Mouse (Mus musculus) heart, embryonic 16.5 days (tissue): ENCODE measurements around the gene Tceal8. TPM values are rescaled to one million over a fixed set of nuclear protein-coding genes. Genes with fewer than 3 reads are reported as not detected.
A peak's percentile ranks its signal among the peaks of the same experiment; 100 is the strongest.

Experiments
- ATAC-seq: fragments of 200-750 bp; cut with Nextera tagmentation; replicated peaks from 2 replicates; pipeline ENCODE4 v1.8.0; 2017; ENCODE audit warnings: moderate number of reproducible peaks; ENCODE audit not compliant: insufficient read depth, low FRiP score; ENCODE audit errors: extremely low read depth
- H3K27ac ChIP-seq: fragments of 300-500 bp; sonication (generic); 2 replicates; pipeline ENCODE4 v1.5.1; 2014; ENCODE audit warnings: mild to moderate bottlenecking, low read length, control low read depth, moderate library complexity
- H3K27me3 ChIP-seq: fragments of 300-500 bp; sonication (generic); 2 replicates; pipeline ENCODE4 v1.6.1; 2014; ENCODE audit warnings: low read length, mixed read lengths; ENCODE audit not compliant: control insufficient read depth, insufficient read depth
- H3K36me3 ChIP-seq: fragments of 300-500 bp; sonication (generic); 2 replicates; pipeline ENCODE4 v1.6.1; 2014; ENCODE audit not compliant: control insufficient read depth, insufficient read depth
- H3K4me1 ChIP-seq: fragments of 300-500 bp; sonication (generic); 2 replicates; pipeline ENCODE4 v1.6.1; 2014; ENCODE audit warnings: low read length, mixed read lengths; ENCODE audit not compliant: control insufficient read depth, insufficient read depth
- H3K4me2 ChIP-seq: fragments of 300-500 bp; sonication (generic); 2 replicates; pipeline ENCODE4 v1.6.1; 2014; ENCODE audit warnings: low read depth, mild to moderate bottlenecking, control low read depth, low read length
- H3K4me3 ChIP-seq: fragments of 300-500 bp; sonication (generic); 2 replicates; pipeline ENCODE4 v1.5.1; 2014; ENCODE audit warnings: mild to moderate bottlenecking, control low read depth, low read length
- H3K9ac ChIP-seq: fragments of 300-500 bp; sonication (generic); 2 replicates; pipeline ENCODE4 v1.6.1; 2014; ENCODE audit warnings: low read length, control low read depth
- H3K9me3 ChIP-seq: fragments of 300-500 bp; sonication (generic); replicated peaks from 2 replicates; pipeline ENCODE4 v1.6.1; 2016; ENCODE audit warnings: low read length; ENCODE audit not compliant: control insufficient read depth
- WGBS: fragments of 180-500 bp; shearing (Covaris S2); extraction: QIAGEN DNeasy Blood & Tissue Kit; methylation state at CpG from one replicate; pipeline ENCODE4 v1.1.7; 2014; 5-methylcytosine and 5-hydroxymethylcytosine counted together
- polyA plus RNA-seq: library from polyadenylated mRNA; unstranded; fragments of >200 nt; fragmentation: Nextera tagmentation; extraction: Ambion mirVana; gene quantifications from 2 replicates; pipeline ENCODE4 v1.2.1, GENCODE M21; 2015

The Tceal8 gene
- polyA plus RNA-seq, 1 experiment from 2014 or later, result 258 TPM

- WGBS, result 80% methylated on average over 16 of the region's 16 CpGs
- no peak for ATAC-seq
- no peak overlapping the region for H3K27ac ChIP-seq
Observed at GRCm38 (mm10) chrX:136195193-136195944, 23.2 kb upstream of the Tceal8 start.

GRCm38 (mm10) chrX:136183107-136183506 is 11.0 kb upstream of the Tceal8 start:
- H3K4me1 ChIP-seq, result no peaks in the 10 kb centered on the region
- H3K4me3 ChIP-seq, result no peak overlapping the region
- no peak overlapping the region for H3K9ac ChIP-seq
- H3K27me3 ChIP-seq, result no peaks in the 10 kb centered on the region
- ATAC-seq, result no peak
- WGBS, result 85% methylated on average over 1 of the region's 1 CpGs
- no peak overlapping the region for H3K4me2 ChIP-seq
- no peaks in the 10 kb centered on the region for H3K9me3 ChIP-seq
- H3K36me3 ChIP-seq, result no peaks in the 10 kb centered on the region
- H3K27ac ChIP-seq, result no peak overlapping the region

More at GRCm38 (mm10) chrX:136195193-136195944, 23.2 kb upstream of the Tceal8 start:
- H3K36me3 ChIP-seq, result no peaks in the 10 kb centered on the region
- no peaks in the 10 kb centered on the region for H3K27me3 ChIP-seq
- no peak overlapping the region for H3K4me2 ChIP-seq
- no peak overlapping the region for H3K9ac ChIP-seq
- H3K9me3 ChIP-seq, result no peaks in the 10 kb centered on the region
- H3K4me1 ChIP-seq, result no peaks in the 10 kb centered on the region
- H3K4me3 ChIP-seq, result no peak overlapping the region

DNA sequence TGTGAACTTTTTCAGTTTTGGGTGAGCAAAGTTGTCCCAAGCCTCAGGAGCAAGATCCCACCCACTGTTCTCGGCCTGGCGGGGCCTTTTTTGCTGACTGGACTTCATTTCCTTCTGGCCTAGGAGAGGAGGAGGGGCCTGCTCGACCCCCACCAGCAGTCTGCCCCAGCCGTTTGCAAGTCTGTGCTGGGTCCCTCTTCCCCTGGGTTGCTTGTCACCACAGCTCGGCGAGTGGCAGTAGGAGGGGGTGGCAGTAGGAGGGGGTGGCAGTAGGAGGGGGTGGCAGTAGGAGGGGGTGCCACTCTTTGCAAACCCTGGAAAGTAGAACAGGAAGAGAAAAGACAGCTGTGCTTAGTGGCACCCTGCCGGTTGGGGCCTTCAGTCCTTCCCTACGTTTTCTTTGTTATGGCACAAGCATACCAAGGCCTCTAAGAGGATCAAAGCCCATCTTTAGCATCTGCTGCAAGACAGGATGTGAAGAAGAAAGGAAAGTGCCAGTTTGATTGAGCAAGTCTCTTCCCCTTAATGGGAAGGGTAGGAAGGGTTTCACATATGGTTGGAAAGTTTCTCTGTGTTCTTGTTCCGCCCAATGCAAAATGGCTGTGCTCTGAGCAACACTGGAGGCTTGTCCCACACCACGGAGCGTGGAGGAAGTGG is 8.9 kb upstream of the Tceal8 start:
- Histone ChIP-seq H3K9ac (no peak overlapping the region), H3K4me2 (no peak overlapping the region), H3K4me1 (no peaks in the 10 kb centered on the region), H3K36me3 (no peaks in the 10 kb centered on the region), H3K27ac (no peak overlapping the region), H3K9me3 (no peaks in the 10 kb centered on the region), H3K4me3 (no peak overlapping the region), H3K27me3 (no peaks in the 10 kb centered on the region)
- ATAC-seq, result no peak
- whole genome bisulfite sequencing, result 35% methylated on average over 11 of the region's 11 CpGs

GRCm38 (mm10) chrX:136172786-136173185 is 644 bp upstream of the Tceal8 start:
- Histone ChIP-seq H3K9me3 (no peaks in the 10 kb centered on the region), H3K36me3 (no peaks in the 10 kb centered on the region), H3K4me3 (peak overlapping the region; percentile 65), H3K4me2 (peak overlapping the region; percentile 57), H3K27me3 (no peaks in the 10 kb centered on the region), H3K9ac (peak overlapping the region; percentile 60), H3K27ac (peak overlapping the region; percentile 90), H3K4me1 (peaks cover 3% of the 10 kb centered on the region; the same call in 1 of the 2 replicates)
- no peak for ATAC-seq
- 25% methylated on average over 10 of the region's 10 CpGs for WGBS

GRCm38 (mm10) chrX:136171189-136172117 is 689 bp downstream of the Tceal8 start:
- no peaks in the 10 kb centered on the region for H3K9me3 ChIP-seq
- no peaks in the 10 kb centered on the region for H3K27me3 ChIP-seq
- H3K4me1 ChIP-seq, result peaks cover 3% of the 10 kb centered on the region; the same call in 1 of the 2 replicates
- H3K27ac ChIP-seq, result peak overlapping the region; percentile 90
- H3K36me3 ChIP-seq, result no peaks in the 10 kb centered on the region
- peak overlapping the region; percentile 79 for H3K9ac ChIP-seq
- peak; percentile 65 for ATAC-seq
- WGBS, result 17% methylated on average over 24 of the region's 24 CpGs
- peak overlapping the region; percentile 70 for H3K4me2 ChIP-seq
- peak overlapping the region; percentile 65 for H3K4me3 ChIP-seq

DNA sequence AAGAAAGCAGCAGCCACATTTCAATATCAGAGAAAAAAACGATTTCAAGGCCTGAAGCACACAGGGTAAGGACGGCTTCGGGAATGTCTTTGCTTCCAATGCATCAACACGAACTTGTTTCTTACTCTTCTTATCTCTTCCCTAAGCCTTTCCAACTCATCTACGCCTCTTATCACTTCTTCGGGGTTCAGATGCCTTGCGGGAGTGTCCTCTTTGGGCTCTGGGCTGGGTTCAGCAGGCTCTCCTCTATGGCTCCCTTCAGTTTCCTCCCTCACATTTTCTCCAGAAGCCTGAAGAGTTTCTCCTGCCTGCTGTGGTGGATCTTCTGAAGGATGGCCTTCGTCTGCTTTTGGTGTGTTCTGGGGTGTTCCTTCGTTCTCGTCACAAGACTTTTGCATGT is 1.5 kb downstream of the Tceal8 start:
- Histone ChIP-seq H3K27me3 (no peaks in the 10 kb centered on the region), H3K4me1 (peaks cover 3% of the 10 kb centered on the region; the same call in 1 of the 2 replicates), H3K9me3 (no peaks in the 10 kb centered on the region), H3K4me2 (peak overlapping the region; percentile 70), H3K36me3 (no peaks in the 10 kb centered on the region), H3K9ac (peak overlapping the region; percentile 68), H3K27ac (peak overlapping the region; percentile 57), H3K4me3 (peak overlapping the region; percentile 65)
- no peak for ATAC-seq
- 32% methylated on average over 10 of the region's 10 CpGs for WGBS

DNA sequence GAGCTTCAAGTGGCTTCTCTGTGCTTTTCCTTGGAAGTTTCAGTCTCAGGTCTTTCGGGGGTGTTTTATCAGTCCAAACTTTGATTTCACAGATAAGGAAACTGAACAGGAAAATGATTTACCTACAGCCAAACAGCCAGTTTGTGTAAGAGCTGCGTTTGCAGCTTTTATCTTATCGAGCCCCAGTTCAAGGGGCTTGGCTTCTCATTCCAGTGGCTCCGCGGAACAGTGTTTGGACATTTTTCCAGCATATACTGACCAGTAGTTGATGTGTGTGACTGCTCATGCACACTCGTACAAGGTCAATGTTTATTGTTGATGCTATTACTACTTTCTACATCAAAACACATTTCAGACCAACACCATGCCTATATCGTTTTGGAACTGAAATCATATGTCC is 27.9 kb downstream of the Tceal8 start:
- peak overlapping the region; percentile 82 for H3K27ac ChIP-seq
- 28% methylated on average over 7 of the region's 7 CpGs for WGBS
- peak overlapping the region; percentile 54 for H3K4me2 ChIP-seq
- H3K27me3 ChIP-seq, result no peaks in the 10 kb centered on the region
- H3K4me1 ChIP-seq, result no peaks in the 10 kb centered on the region
- no peaks in the 10 kb centered on the region for H3K9me3 ChIP-seq
- no peak overlapping the region for H3K4me3 ChIP-seq
- peak overlapping the region; percentile 33; the same call in 1 of the 2 replicates for H3K9ac ChIP-seq
- no peaks in the 10 kb centered on the region for H3K36me3 ChIP-seq
- ATAC-seq, result no peak

DNA sequence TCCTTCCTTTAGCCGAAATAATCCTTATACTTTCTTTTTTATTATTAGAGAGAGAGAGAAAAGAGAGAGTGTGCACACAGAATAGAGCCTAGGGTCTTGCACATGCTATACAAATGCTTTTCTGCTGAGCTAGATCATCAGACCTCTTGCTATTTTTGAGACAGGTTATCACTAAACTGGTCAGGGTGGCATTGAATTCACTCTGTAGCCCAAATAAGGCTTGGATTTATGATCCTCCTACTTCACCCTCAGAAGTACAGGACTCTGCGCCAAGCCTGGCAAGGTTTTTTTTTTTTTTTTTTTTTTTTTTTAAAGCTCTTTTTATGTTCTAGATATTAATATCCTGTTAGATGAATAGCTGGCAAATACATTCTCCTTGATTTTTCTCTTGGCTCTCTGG is 28.4 kb downstream of the Tceal8 start:
- peak; percentile 72 for ATAC-seq
- H3K9me3 ChIP-seq, result no peaks in the 10 kb centered on the region
- H3K27ac ChIP-seq, result peak overlapping the region; percentile 82
- peak overlapping the region; percentile 54 for H3K4me2 ChIP-seq
- no peaks in the 10 kb centered on the region for H3K27me3 ChIP-seq
- 37% methylated on average over 2 of the region's 2 CpGs for WGBS
- H3K4me1 ChIP-seq, result no peaks in the 10 kb centered on the region
- H3K9ac ChIP-seq, result no peak overlapping the region
- H3K36me3 ChIP-seq, result no peaks in the 10 kb centered on the region
- H3K4me3 ChIP-seq, result no peak overlapping the region
